Mouse (Mus musculus) thymus, postnatal 4 days (tissue): ENCODE data around the gene Nek6.

Source experiments
- DNase-seq: peaks from one replicate; pipeline ENCODE4 v3.0.0; 2021

Gene Nek6

GRCm38 (mm10) chr2:38511487-38512307 lies at the start of gene Nek6:
Nek6 (plus strand) TSS chr2:38511643.
- DNase-seq = peak; percentile 78

- no peak for DNase-seq
Observed at GRCm38 (mm10) chr2:38462323-38462722, 49.1 kb upstream of the Nek6 start.

GRCm38 (mm10) chr2:38468845-38469244 lies 42.6 kb upstream of the Nek6 start:
- no peak for DNase-seq

DNA sequence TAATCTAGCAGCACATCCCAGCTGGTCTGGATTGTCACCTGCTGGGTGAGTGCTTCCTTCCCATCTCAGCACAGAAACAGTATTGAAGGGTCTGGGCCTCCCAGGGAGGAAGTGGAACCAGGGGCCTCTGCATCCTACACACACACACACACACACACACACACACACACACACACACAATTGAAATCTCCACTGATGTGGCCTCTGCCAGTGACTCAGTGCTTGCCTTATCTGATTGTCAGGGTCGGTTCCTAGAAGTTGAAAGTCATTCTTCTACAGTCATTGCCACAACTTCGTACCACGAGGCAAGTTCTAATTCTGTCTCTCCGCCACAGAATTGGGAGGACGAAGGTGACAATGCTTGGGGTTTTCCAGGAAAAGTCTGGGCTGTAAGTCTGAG lies 39.7 kb upstream of the Nek6 start:
- DNase-seq = peak; percentile 35

GRCm38 (mm10) chr2:38472829-38473228 lies 38.6 kb upstream of the Nek6 start:
- no peak for DNase-seq

- no peak for DNase-seq
Observed at GRCm38 (mm10) chr2:38476871-38477496, 34.5 kb upstream of the Nek6 start.

DNA sequence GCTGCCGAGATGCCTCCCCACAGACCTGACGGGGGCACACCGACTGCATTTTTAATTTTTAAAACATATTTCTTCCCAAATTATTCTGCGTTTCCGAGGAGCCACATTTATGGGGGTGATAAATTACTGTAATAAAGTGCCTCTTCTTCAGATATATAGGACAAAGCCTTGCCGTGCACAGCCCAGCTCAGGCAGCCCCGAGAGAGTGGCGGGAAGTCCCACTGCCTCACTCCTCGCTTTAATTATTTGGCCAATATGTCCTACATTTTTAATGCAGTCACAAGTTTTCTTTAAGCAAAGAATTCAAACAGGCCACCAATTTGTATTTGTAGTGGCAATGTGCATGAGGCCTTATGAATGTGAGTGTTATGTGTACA lies 34.0 kb upstream of the Nek6 start:
- DNase-seq = no peak

DNA sequence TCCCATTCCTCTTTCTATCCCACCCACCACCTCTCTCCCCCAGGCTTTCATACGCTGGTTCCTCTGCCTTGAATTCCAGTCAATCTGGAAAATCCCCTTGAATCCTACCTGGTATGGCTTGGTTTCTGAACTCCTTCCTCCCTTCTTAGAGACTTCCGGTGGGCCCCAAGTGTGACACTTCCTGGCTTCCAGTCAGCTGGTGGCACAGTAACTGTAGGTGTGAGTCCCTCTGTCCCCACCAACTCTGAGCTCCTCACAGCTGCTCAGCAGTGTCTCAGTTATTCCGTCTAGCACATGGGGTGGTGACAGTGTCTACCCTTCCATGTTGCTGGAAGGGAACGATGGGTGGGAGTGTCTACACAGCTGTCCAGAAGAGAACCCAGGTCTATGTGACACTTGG lies 32.8 kb upstream of the Nek6 start:
- peak; percentile 38 for DNase-seq

- no peak for DNase-seq
Observed at GRCm38 (mm10) chr2:38479541-38479940, 31.9 kb upstream of the Nek6 start.

- peak; percentile 32 for DNase-seq
Observed at GRCm38 (mm10) chr2:38481166-38481778, 30.2 kb upstream of the Nek6 start.

DNA sequence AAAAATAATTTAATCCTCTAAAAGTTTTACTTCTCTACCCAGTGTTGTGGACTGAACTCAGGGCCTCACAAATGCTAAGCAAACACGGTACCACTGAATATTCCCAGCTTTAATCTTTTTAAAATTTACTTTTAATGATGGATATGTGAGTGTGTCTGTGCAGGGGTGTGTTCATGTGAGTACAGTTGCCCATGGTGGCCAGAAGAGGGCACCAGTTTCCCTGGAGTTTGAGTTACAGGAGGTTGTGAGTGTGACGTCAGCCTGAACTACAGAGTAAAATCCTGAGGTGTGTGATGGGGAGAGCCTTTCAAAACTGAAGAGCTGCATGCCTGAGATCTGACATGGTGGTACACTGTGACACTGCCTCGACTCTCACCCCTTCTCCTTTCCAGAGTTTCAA lies 29.3 kb upstream of the Nek6 start:
- DNase-seq = no peak

DNA sequence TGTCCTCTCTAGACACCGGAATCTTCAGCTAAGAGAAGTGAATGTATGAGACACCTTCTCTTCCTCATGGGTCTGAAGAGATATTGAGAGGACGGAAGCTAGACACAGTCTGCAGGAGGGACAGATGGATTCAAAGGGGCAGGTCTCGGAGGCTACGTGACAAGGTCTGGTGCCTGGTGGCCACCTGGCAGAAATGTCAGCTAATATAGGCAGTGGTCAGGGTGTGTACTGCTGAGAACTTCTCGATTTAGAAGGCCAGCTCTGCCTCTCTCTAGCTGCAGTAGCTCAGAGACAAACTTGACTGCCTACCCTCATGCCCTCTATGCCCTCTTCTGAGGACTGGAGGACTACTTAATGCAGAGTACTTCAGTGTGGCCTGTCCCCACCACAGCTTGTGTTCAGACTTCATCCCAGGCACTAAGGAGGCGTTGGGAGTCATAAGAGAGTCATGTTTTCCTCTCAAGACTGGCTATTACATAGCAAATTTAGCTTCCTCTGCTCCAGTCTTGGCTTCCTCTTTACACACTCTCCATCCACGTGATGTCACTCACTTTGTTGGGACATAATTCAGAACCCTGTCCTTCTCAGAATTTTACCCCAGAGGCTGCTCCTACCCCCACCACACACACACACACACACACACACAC lies 28.3 kb upstream of the Nek6 start:
- no peak for DNase-seq

- no peak for DNase-seq
Observed at GRCm38 (mm10) chr2:38484556-38484955, 26.9 kb upstream of the Nek6 start.

GRCm38 (mm10) chr2:38485409-38485808 lies 26.0 kb upstream of the Nek6 start:
- no peak for DNase-seq

GRCm38 (mm10) chr2:38485957-38486931 lies 25.2 kb upstream of the Nek6 start:
- no peak for DNase-seq

GRCm38 (mm10) chr2:38497594-38497993 lies 13.8 kb upstream of the Nek6 start:
- DNase-seq = no peak

DNA sequence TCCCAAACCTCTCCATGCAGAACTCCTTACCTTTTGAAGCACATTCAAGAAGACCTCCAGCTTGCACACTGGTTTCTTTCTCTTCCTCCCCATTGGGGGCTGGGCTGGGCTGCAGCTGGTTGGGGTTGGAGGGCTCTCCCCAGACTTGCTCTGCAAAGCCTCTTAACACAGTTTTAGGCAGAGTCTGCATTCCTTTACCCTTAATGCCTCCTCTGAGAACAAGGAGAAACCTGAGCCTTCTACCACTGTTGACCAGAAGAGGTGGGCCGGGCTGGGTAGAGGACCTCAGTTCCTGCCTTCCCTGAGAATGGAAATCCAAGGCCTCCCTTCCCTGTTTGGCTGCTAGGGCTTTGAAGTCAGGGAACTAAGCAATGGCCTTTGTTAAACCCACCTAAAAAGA lies 9.8 kb upstream of the Nek6 start:
- no peak for DNase-seq

DNA sequence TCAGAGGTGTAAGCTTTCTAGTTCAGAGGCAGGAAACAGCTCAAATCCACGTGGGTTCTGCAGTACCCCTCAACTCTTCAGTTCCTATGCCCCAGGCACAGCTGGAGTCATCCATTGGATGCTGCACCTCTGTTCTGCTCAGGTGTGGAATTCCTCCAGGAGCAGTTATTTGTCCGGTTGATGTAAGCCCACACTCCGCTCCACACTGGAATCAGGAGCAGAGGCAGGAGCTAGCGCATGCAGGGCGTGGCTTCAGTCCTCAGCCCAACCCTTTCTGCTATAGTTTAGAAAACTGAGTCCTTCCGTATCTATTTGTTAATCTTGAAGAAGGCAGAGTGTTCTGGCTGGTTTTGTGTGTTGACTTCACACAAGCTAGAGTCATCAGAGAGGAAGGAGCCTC lies 9.3 kb upstream of the Nek6 start:
- no peak for DNase-seq

GRCm38 (mm10) chr2:38502747-38503146 lies 8.7 kb upstream of the Nek6 start:
- DNase-seq = no peak

DNA sequence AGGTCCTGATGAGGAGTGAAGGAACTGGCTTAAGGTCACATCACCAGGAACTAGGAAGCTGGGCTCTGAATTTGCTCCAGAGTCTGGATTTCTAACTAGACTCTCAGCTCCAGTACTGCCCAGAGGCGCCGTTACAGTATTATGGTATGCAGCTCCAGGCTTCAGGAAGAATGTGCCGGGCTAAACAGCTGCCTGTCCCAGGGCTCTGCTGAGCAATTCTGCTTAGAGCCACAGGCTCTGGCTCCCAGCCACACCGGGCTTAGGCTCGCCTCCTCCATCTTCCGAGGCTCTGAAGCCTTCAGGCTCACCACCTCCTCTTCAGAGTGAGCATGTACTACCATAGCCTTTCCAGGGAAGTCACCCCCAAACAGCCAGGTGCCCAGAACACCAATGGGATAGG lies 7.1 kb upstream of the Nek6 start:
- DNase-seq = no peak

DNA sequence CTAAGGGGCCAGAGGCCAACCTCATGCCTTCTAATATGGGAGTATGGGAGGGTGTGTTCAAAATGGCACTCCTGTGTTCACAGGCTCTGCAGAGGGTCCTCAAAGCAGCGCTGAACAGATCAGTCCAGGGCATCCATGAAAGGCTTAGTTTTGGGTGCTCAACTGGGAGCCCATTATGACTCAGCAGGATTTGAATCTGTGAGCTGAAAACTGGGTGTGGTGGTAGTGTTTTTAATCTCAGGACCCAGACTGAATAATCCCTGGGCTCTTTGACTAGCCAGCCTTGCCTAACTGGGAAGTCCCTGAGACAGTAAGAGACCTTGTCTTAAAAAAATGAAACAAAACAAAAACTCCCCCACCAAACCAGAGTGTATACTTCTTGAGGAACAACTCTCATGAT lies 4.3 kb upstream of the Nek6 start:
- no peak for DNase-seq

- no peak for DNase-seq
Observed at GRCm38 (mm10) chr2:38509004-38509719, 2.3 kb upstream of the Nek6 start.
